Comparison of ENCODE assay signal across 17 mouse cellular contexts in genomic region chr2:27083761-27084475, GRCm38 (mm10). TPM values are rescaled to one million over a fixed set of nuclear protein-coding genes. Genes with fewer than 3 reads are reported as not detected.
DNase-seq lines count a peak whose midpoint lies in the region; ATAC-seq lines count a peak whose summit lies in the region.
"Had no signal": no experiment of that assay in that cellular context is flagged by ENCODE, and none has a peak within 500 bp of the region (broad histone marks: within the 10 kb centered on the region; RNA-seq: fewer than 3 reads in every experiment).

No protein-coding gene starts in this region.

- no peak overlapping the region for H3K27ac ChIP-seq in kidney, embryonic 14.5 days (ENCODE audit: low read depth, low read length)
- H3K27ac ChIP-seq: embryonic facial prominence, embryonic 12.5 days; forebrain, embryonic 12.5 days; hindbrain, embryonic 12.5 days had no signal

- H3K4me3 ChIP-seq in kidney, embryonic 14.5 days (ENCODE audit: low read length): no peak overlapping the region
- H3K4me3 ChIP-seq: embryonic facial prominence, embryonic 12.5 days; forebrain, embryonic 12.5 days; hindbrain, embryonic 12.5 days had no signal

- DNase-seq in adrenal gland, adult (ENCODE audit: inconsistent age in 2 of 2, low spot score in 1 of 2): peak; percentile 51 to 74
- no peak for DNase-seq in adrenal gland, postnatal 4 days (ENCODE audit: low spot score in 2 of 2)
- peak; percentile 68 for DNase-seq in kidney, adult 18-20 months
- peak; percentile 65 for DNase-seq in kidney, adult 9 months
- DNase-seq in lung, postnatal 36 days: peak; percentile 45
- no peak for DNase-seq in urinary bladder, postnatal 4 days (ENCODE audit: low spot score in 2 of 2)
- no peak for DNase-seq in layer of hippocampus, adult 11-12 months (ENCODE audit: low spot score)
- DNase-seq: cerebellum, postnatal 36 days; liver; midbrain, embryonic 14.5 days; right cerebral cortex, postnatal 4 days; thymus, adult 18-20 months had no signal

- no peaks in the 10 kb centered on the region; the same call in 1 of the 2 replicates for H3K27me3 ChIP-seq in kidney, embryonic 14.5 days (ENCODE audit: control insufficient read depth, insufficient read depth, low read length)
- H3K27me3 ChIP-seq: embryonic facial prominence, embryonic 12.5 days; forebrain, embryonic 12.5 days had no signal

- no peaks in the 10 kb centered on the region for H3K9me3 ChIP-seq in kidney, embryonic 14.5 days (ENCODE audit: control insufficient read depth, low read length)
- H3K9me3 ChIP-seq: embryonic facial prominence, embryonic 12.5 days; forebrain, embryonic 12.5 days; hindbrain, embryonic 12.5 days had no signal

- WGBS in kidney, embryonic 14.5 days: 54% methylated on average over 12 of the region's 12 CpGs

- H3K4me2 ChIP-seq in kidney, embryonic 14.5 days (replicated peaks; ENCODE audit: low read depth, low read length): no peak overlapping the region
- H3K4me2 ChIP-seq: embryonic facial prominence, embryonic 12.5 days; forebrain, embryonic 12.5 days; hindbrain, embryonic 12.5 days had no signal

- H3K9ac ChIP-seq in kidney, embryonic 14.5 days (ENCODE audit: low read depth, low read length): no peak overlapping the region
- H3K9ac ChIP-seq: embryonic facial prominence, embryonic 12.5 days; forebrain, embryonic 12.5 days; hindbrain, embryonic 12.5 days had no signal

- no peaks in the 10 kb centered on the region for H3K36me3 ChIP-seq in kidney, embryonic 14.5 days (ENCODE audit: control insufficient read depth, insufficient read depth, low read length)
- H3K36me3 ChIP-seq: embryonic facial prominence, embryonic 12.5 days; forebrain, embryonic 12.5 days; hindbrain, embryonic 12.5 days had no signal

- H3K4me1 ChIP-seq in kidney, embryonic 14.5 days (ENCODE audit: control insufficient read depth, insufficient read depth, low read length): peaks cover 34% of the 10 kb centered on the region

- ATAC-seq in kidney, embryonic 14.5 days (ENCODE audit: low FRiP score, low TSS enrichment): no peak

RNA-seq across cellular contexts. Expression of gene Adamtsl2, which starts 4.7 kb away (rescaled TPM):
- 10 to 100 TPM in 1 of 2 experiments, 1 to 10 TPM in 1; 9.6 to 13.5 TPM for total RNA-seq in adrenal gland, postnatal 4 days (2021)
- polyA plus RNA-seq in kidney, embryonic 14.5 days (2014; fragmentation: Nextera tagmentation; extraction: Ambion mirVana): 0.51 and 0.65 TPM in 2 replicates
- total RNA-seq: granulocyte monocyte progenitor cell, adult 5-6 weeks had no signal

RNA-seq across cellular contexts. Expression of gene Mymk, which starts 11.9 kb away (rescaled TPM):
- total RNA-seq in adrenal gland, postnatal 4 days (2021): 1 to 10 TPM in 1 of 2 experiments, under 1 TPM in 1; 0.59 to 1.8 TPM
- 0.54 TPM in 1 of 2 replicates, not detected in the other for polyA plus RNA-seq in kidney, embryonic 14.5 days (2014; fragmentation: Nextera tagmentation; extraction: Ambion mirVana)
- total RNA-seq: granulocyte monocyte progenitor cell, adult 5-6 weeks had no signal
- polyA plus RNA-seq: midbrain, embryonic 14.5 days had no signal

RNA-seq across cellular contexts. Expression of gene Slc2a6, which starts 56.1 kb away (rescaled TPM):
- total RNA-seq in adrenal gland, postnatal 4 days (2021): 1 to 10 TPM; 1.3 TPM
- polyA plus RNA-seq in kidney, embryonic 14.5 days (2014; fragmentation: Nextera tagmentation; extraction: Ambion mirVana): 0.37 and 0.64 TPM in 2 replicates

RNA-seq across cellular contexts. Expression of gene Fam163b, which starts 58.4 kb away (rescaled TPM):
- total RNA-seq in adrenal gland, postnatal 4 days (2021): 1 to 10 TPM; 4.0 to 5.0 TPM
- not detected in 2 replicates for polyA plus RNA-seq in kidney, embryonic 14.5 days (2014; fragmentation: Nextera tagmentation; extraction: Ambion mirVana)
- total RNA-seq: granulocyte monocyte progenitor cell, adult 5-6 weeks had no signal

Comparison
In these comparisons a context has a peak if more than half of its experiments do, and no peak if none do; other contexts are left out.
1. DNase-seq: peak in adrenal gland, adult (2 of 2), kidney, adult 18-20 months (single experiment), kidney, adult 9 months (single experiment) and lung, postnatal 36 days (single experiment); none in adrenal gland, postnatal 4 days (0 of 2), urinary bladder, postnatal 4 days (0 of 2) and layer of hippocampus, adult 11-12 months (single experiment).